Mouse (Mus musculus): ENCODE measurements around the gene Phf21a.

DNA sequence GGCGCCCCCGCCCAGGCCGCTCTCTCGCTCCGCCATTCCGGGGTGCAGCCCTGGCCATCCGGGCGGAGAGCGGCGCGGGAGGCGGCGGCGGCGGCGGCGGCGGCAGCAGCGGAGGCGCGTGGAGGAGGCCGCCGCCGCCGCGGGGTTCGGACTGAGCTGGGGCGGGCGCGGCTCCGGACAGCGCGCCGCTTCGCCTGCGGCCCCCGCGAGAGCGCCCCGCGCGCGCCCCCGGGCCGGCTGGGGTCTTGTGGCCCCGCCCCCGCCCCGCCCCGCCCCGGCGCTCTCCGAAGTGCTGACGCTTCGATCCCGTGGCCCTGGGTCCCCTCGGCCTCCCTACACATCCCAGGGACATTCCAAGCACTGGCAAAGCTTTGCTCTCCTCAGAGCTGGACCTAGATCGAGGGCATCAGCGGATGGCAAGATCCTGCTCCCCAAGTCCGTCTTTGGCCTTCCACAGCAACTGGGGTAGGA lies 308.2 kb downstream of the Phf21a start, which contains the start of gene Mapk8ip1:
- TF ChIP-seq CTCF (conservative IDR thresholded peaks at IDR 0.05; ENCODE audit: low read length) (no peak), NANOG (IDR thresholded peaks at IDR 0.05; ENCODE audit: borderline replicate concordance, low read length) (no peak)

Measured in E14TG2a.4 (cell line).